Mouse (Mus musculus): ENCODE data around the gene Ugcg. TPM values are rescaled to one million over a fixed set of nuclear protein-coding genes. Genes with fewer than 3 reads are reported as not detected.

The Ugcg gene
- polyA plus RNA-seq, 2 experiments = 15.3 to 34.0 TPM

GRCm38 (mm10) chr4:59263418-59263817, 74.4 kb downstream of the Ugcg start:
- no peaks in the 10 kb centered on the region for H3K9me3 ChIP-seq (ENCODE audit: control insufficient read depth, low read length)
- no peak for TF ChIP-seq POLR2A (IDR thresholded peaks at IDR 0.05; ENCODE audit: borderline replicate concordance, extremely low read depth, insufficient read depth, insufficient read length)
- 89% methylated on average over 2 of the region's 2 CpGs for WGBS
- H3K27me3 ChIP-seq (ENCODE audit: control insufficient read depth, insufficient read depth, low read length) = no peaks in the 10 kb centered on the region
- H3K4me2 ChIP-seq (replicated peaks; ENCODE audit: low read depth, low read length, severe bottlenecking) = no peak overlapping the region
- no peak overlapping the region for H3K27ac ChIP-seq (replicated peaks; ENCODE audit: low read depth, low read length)
- no peak overlapping the region for H3K4me3 ChIP-seq (replicated peaks; ENCODE audit: low read length)
- no peaks in the 10 kb centered on the region for H3K4me1 ChIP-seq (ENCODE audit: control insufficient read depth, insufficient read depth, low read length)
- ATAC-seq (ENCODE audit: low FRiP score, low read depth) (no peak), DNase-seq (ENCODE audit: low spot score) (no peak)
- H3K36me3 ChIP-seq (ENCODE audit: control insufficient read depth, insufficient read depth, low read length) = no peaks in the 10 kb centered on the region
- no peak overlapping the region for H3K9ac ChIP-seq (ENCODE audit: low read depth, low read length, severe bottlenecking)

- no peaks in the 10 kb centered on the region for H3K27me3 ChIP-seq (ENCODE audit: control insufficient read depth, insufficient read depth, low read length)
- H3K4me3 ChIP-seq (replicated peaks; ENCODE audit: low read length) = no peak overlapping the region
- WGBS = 62% methylated on average over 7 of the region's 7 CpGs
- no peak overlapping the region for H3K9ac ChIP-seq (ENCODE audit: low read depth, low read length, severe bottlenecking)
- H3K9me3 ChIP-seq (ENCODE audit: control insufficient read depth, low read length) = no peaks in the 10 kb centered on the region
- H3K4me1 ChIP-seq (ENCODE audit: control insufficient read depth, insufficient read depth, low read length) = no peaks in the 10 kb centered on the region
- H3K4me2 ChIP-seq (replicated peaks; ENCODE audit: low read depth, low read length, severe bottlenecking) = no peak overlapping the region
- H3K36me3 ChIP-seq (ENCODE audit: control insufficient read depth, insufficient read depth, low read length) = no peaks in the 10 kb centered on the region
- DNase-seq (ENCODE audit: low spot score) (no peak), ATAC-seq (ENCODE audit: low FRiP score, low read depth) (no peak)
- TF ChIP-seq POLR2A (IDR thresholded peaks at IDR 0.05; ENCODE audit: borderline replicate concordance, extremely low read depth, insufficient read depth, insufficient read length) = no peak
- no peak overlapping the region for H3K27ac ChIP-seq (replicated peaks; ENCODE audit: low read depth, low read length)
Measured at GRCm38 (mm10) chr4:59264611-59265095, 75.6 kb downstream of the Ugcg start.

DNA sequence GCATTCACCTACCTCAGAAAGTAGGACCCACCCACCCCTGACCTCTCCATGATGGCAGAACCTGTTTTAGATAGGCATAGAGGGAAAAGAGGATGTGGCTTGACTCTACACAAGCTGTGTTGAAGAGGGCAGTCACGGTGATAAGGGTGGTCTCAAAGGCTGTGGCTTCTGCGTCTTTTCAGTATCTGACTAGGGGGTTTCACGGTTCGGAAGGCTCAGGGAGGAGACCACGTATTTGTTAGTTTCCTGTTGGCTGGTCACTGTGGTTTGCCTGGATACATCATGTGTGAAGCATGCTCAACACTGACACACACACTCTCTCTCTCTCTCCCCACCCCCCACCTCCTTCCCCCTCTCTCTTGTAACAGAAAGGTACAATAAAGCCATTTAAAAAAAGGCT, 76.1 kb downstream of the Ugcg start:
- WGBS = 88% methylated on average over 5 of the region's 5 CpGs
- H3K4me3 ChIP-seq (replicated peaks; ENCODE audit: low read length) = no peak overlapping the region
- TF ChIP-seq POLR2A (IDR thresholded peaks at IDR 0.05; ENCODE audit: borderline replicate concordance, extremely low read depth, insufficient read depth, insufficient read length) = no peak
- no peak for DNase-seq (ENCODE audit: low spot score)
- no peak overlapping the region for H3K27ac ChIP-seq (replicated peaks; ENCODE audit: low read depth, low read length)
- no peaks in the 10 kb centered on the region for H3K9me3 ChIP-seq (ENCODE audit: control insufficient read depth, low read length)
- no peaks in the 10 kb centered on the region for H3K27me3 ChIP-seq (ENCODE audit: control insufficient read depth, insufficient read depth, low read length)
- ATAC-seq (ENCODE audit: low FRiP score, low read depth) = no peak
- no peaks in the 10 kb centered on the region for H3K36me3 ChIP-seq (ENCODE audit: control insufficient read depth, insufficient read depth, low read length)
- no peak overlapping the region for H3K4me2 ChIP-seq (replicated peaks; ENCODE audit: low read depth, low read length, severe bottlenecking)
- no peak overlapping the region for H3K9ac ChIP-seq (ENCODE audit: low read depth, low read length, severe bottlenecking)
- H3K4me1 ChIP-seq (ENCODE audit: control insufficient read depth, insufficient read depth, low read length) = no peaks in the 10 kb centered on the region

GRCm38 (mm10) chr4:59265631-59266030, 76.6 kb downstream of the Ugcg start:
- Histone ChIP-seq H3K4me3 (replicated peaks; ENCODE audit: low read length) (no peak overlapping the region), H3K4me1 (ENCODE audit: control insufficient read depth, insufficient read depth, low read length) (no peaks in the 10 kb centered on the region), H3K4me2 (replicated peaks; ENCODE audit: low read depth, low read length, severe bottlenecking) (no peak overlapping the region), H3K27me3 (ENCODE audit: control insufficient read depth, insufficient read depth, low read length) (no peaks in the 10 kb centered on the region), H3K27ac (replicated peaks; ENCODE audit: low read depth, low read length) (no peak overlapping the region), H3K9me3 (ENCODE audit: control insufficient read depth, low read length) (no peaks in the 10 kb centered on the region), H3K9ac (ENCODE audit: low read depth, low read length, severe bottlenecking) (no peak overlapping the region), H3K36me3 (ENCODE audit: control insufficient read depth, insufficient read depth, low read length) (no peaks in the 10 kb centered on the region)
- WGBS = 85% methylated on average over 5 of the region's 5 CpGs
- TF ChIP-seq POLR2A (IDR thresholded peaks at IDR 0.05; ENCODE audit: borderline replicate concordance, extremely low read depth, insufficient read depth, insufficient read length) = no peak
- ATAC-seq (ENCODE audit: low FRiP score, low read depth) (no peak), DNase-seq (ENCODE audit: low spot score) (no peak)

Other genes starting within 250 kb of the Ugcg start
- gene Zkscan16, start 245.6 kb upstream of the Ugcg start, polyA plus RNA-seq (2012; rRNA removed) = 1.8 and 2.5 TPM in 2 replicates
- gene Zkscan16, start 245.6 kb upstream of the Ugcg start, polyA plus RNA-seq (2014; fragmentation: Nextera tagmentation; extraction: Ambion mirVana) = 0.91 and 1.5 TPM in 2 replicates
- gene Ptgr1, start 202.1 kb upstream of the Ugcg start, polyA plus RNA-seq (2012; rRNA removed) = 12.8 and 19.2 TPM in 2 replicates
- gene Ptgr1, start 202.1 kb upstream of the Ugcg start, polyA plus RNA-seq (2014; fragmentation: Nextera tagmentation; extraction: Ambion mirVana) = 32.5 and 34.7 TPM in 2 replicates
- gene Dnajc25, start 194.2 kb upstream of the Ugcg start, polyA plus RNA-seq (2012; rRNA removed) = 10.1 and 10.7 TPM in 2 replicates
- 18.3 and 20.8 TPM in 2 replicates for gene Dnajc25, start 194.2 kb upstream of the Ugcg start, polyA plus RNA-seq (2014; fragmentation: Nextera tagmentation; extraction: Ambion mirVana)
- 0.14 TPM in 1 of 2 replicates, not detected in the other for gene Gm20503, start 186.0 kb upstream of the Ugcg start, polyA plus RNA-seq (2012; rRNA removed)
- 15.8 and 19.0 TPM in 2 replicates for gene Gm20503, start 186.0 kb upstream of the Ugcg start, polyA plus RNA-seq (2014; fragmentation: Nextera tagmentation; extraction: Ambion mirVana)
- gene Gng10, start 154.2 kb upstream of the Ugcg start, polyA plus RNA-seq (2012; rRNA removed) = 60.9 and 72.3 TPM in 2 replicates
- gene Gng10, start 154.2 kb upstream of the Ugcg start, polyA plus RNA-seq (2014; fragmentation: Nextera tagmentation; extraction: Ambion mirVana) = 143 and 177 TPM in 2 replicates
- not detected in 2 replicates for gene AI481877, start 50.3 kb upstream of the Ugcg start, polyA plus RNA-seq (2012; rRNA removed)
- gene AI481877, start 50.3 kb upstream of the Ugcg start, polyA plus RNA-seq (2014; fragmentation: Nextera tagmentation; extraction: Ambion mirVana) = not detected in 2 replicates
- 5.6 and 6.5 TPM in 2 replicates for gene Susd1, start 249.4 kb downstream of the Ugcg start, polyA plus RNA-seq (2012; rRNA removed)
- gene Susd1, start 249.4 kb downstream of the Ugcg start, polyA plus RNA-seq (2014; fragmentation: Nextera tagmentation; extraction: Ambion mirVana) = 1.7 and 2.3 TPM in 2 replicates